Mouse (Mus musculus) heart, postnatal 0 days (tissue): ENCODE measurements around the gene Mcat. TPM values are rescaled to one million over a fixed set of nuclear protein-coding genes. Genes with fewer than 3 reads are reported as not detected.

ENCODE experiments used
- ATAC-seq: fragments of 200-750 bp; cut with Nextera tagmentation; 2 replicates; pipeline ENCODE4 v1.8.0; 2017; ENCODE audit warnings: low read depth, moderate number of reproducible peaks, moderate library complexity; ENCODE audit not compliant: insufficient read depth
- DNase-seq: peaks from one replicate; pipeline ENCODE4 v3.0.0-alpha.2; 2016; ENCODE audit warnings: low spot score
- H3K27ac ChIP-seq: fragments of 300-500 bp; sonication (generic); 2 replicates; pipeline ENCODE4 v1.5.1; 2014; ENCODE audit warnings: low read depth, mild to moderate bottlenecking
- H3K27me3 ChIP-seq: fragments of 300-500 bp; sonication (generic); 2 replicates; pipeline ENCODE4 v1.6.1; 2014; ENCODE audit warnings: low read length, mixed read lengths; ENCODE audit not compliant: control insufficient read depth, insufficient read depth
- H3K36me3 ChIP-seq: fragments of 300-500 bp; sonication (generic); replicated peaks from 2 replicates; pipeline ENCODE4 v1.6.1; 2014; ENCODE audit warnings: low read length, mixed read lengths; ENCODE audit not compliant: control insufficient read depth, insufficient read depth
- H3K4me1 ChIP-seq: fragments of 300-500 bp; sonication (generic); 2 replicates; pipeline ENCODE4 v1.6.1; 2014; ENCODE audit warnings: antibody characterized with exemption; ENCODE audit not compliant: control insufficient read depth, insufficient read depth
- H3K4me2 ChIP-seq: fragments of 300-500 bp; sonication (generic); 2 replicates; pipeline ENCODE4 v1.6.1; 2014; ENCODE audit warnings: low read depth, mild to moderate bottlenecking, low read length, moderate library complexity
- H3K4me3 ChIP-seq: fragments of 300-500 bp; sonication (generic); 2 replicates; pipeline ENCODE4 v1.5.1; 2014; ENCODE audit warnings: low read depth, low read length
- H3K9ac ChIP-seq: fragments of 300-500 bp; sonication (generic); replicated peaks from 2 replicates; pipeline ENCODE4 v1.6.1; 2014; ENCODE audit warnings: low read depth, low read length, mixed read lengths
- H3K9me3 ChIP-seq: fragments of 300-500 bp; sonication (generic); replicated peaks from 2 replicates; pipeline ENCODE4 v1.6.1; 2016; ENCODE audit warnings: low read length; ENCODE audit not compliant: control insufficient read depth
- CTCF ChIP-seq: IDR thresholded peaks from 2 replicates; pipeline ENCODE4 v1.5.1; 2016; ENCODE audit warnings: antibody characterized with exemption, control low read depth, low read depth
- EP300 ChIP-seq: IDR thresholded peaks from 2 replicates; pipeline ENCODE4 v1.6.1; 2016; ENCODE audit warnings: antibody characterized with exemption, low read depth
- WGBS: fragments of 180-500 bp; shearing (Covaris S2); extraction: QIAGEN DNeasy Blood & Tissue Kit; methylation state at CpG from one replicate; pipeline ENCODE4 v1.1.7; 2014; 5-methylcytosine and 5-hydroxymethylcytosine counted together
- polyA plus RNA-seq: library from polyadenylated mRNA; unstranded; fragments of >200 nt; fragmentation: Nextera tagmentation; extraction: Ambion mirVana; gene quantifications from 2 replicates; pipeline ENCODE4 v1.2.1, GENCODE M21; 2015
- total RNA-seq: library from RNA; depleted of rRNA; stranded (reverse); fragments of >200 nt; gene quantifications from 2 replicates; pipeline ENCODE4 v1.2.3, GENCODE M21; 2014; ENCODE audit warnings: low replicate concordance

Gene Mcat
- total and polyA plus RNA-seq, 2 experiments from 2014 or later: 36.9 to 66.6 TPM

GRCm38 (mm10) chr15:83602372-83603045, 38.9 kb upstream of the Mcat start:
- 62% methylated on average over 13 of the region's 13 CpGs for WGBS
- ATAC-seq (0 out of 2 replicates have a peak, but pooled peaks have one; percentile 25), DNase-seq (no peak)

GRCm38 (mm10) chr15:83601185-83601584, 37.6 kb upstream of the Mcat start:
- no peaks in the 10 kb centered on the region for H3K27me3 ChIP-seq
- no peaks in the 10 kb centered on the region for H3K9me3 ChIP-seq
- no peaks in the 10 kb centered on the region for H3K36me3 ChIP-seq
- H3K4me3 ChIP-seq: no peak overlapping the region
- WGBS: 57% methylated on average over 4 of the region's 4 CpGs
- ATAC-seq (no peak), DNase-seq (no peak)
- no peak overlapping the region for H3K4me2 ChIP-seq
- TF ChIP-seq EP300: no peak
- no peak for TF ChIP-seq CTCF
- no peak overlapping the region for H3K9ac ChIP-seq
- H3K27ac ChIP-seq: peak overlapping the region; percentile 50; the same call in 1 of the 2 replicates
- no peaks in the 10 kb centered on the region for H3K4me1 ChIP-seq

More at GRCm38 (mm10) chr15:83602372-83603045, 38.9 kb upstream of the Mcat start:
- Histone ChIP-seq H3K9me3 (no peaks in the 10 kb centered on the region), H3K27ac (peak overlapping the region; percentile 80; the same call in 1 of the 2 replicates), H3K36me3 (no peaks in the 10 kb centered on the region), H3K4me2 (no peak overlapping the region), H3K4me1 (0 out of 2 replicates have a peak, but pooled peaks cover 5% of the 10 kb centered on the region), H3K4me3 (no peak overlapping the region), H3K9ac (no peak overlapping the region), H3K27me3 (no peaks in the 10 kb centered on the region)
- TF ChIP-seq CTCF: no peak
- TF ChIP-seq EP300: no peak

GRCm38 (mm10) chr15:83596833-83597232, 33.2 kb upstream of the Mcat start:
- H3K4me2 ChIP-seq: no peak overlapping the region
- H3K9ac ChIP-seq: no peak overlapping the region
- H3K36me3 ChIP-seq: no peaks in the 10 kb centered on the region
- no peak overlapping the region for H3K27ac ChIP-seq
- ATAC-seq: no peak
- H3K4me1 ChIP-seq: 0 out of 2 replicates have a peak, but pooled peaks cover 4% of the 10 kb centered on the region
- H3K4me3 ChIP-seq: no peak overlapping the region
- no peaks in the 10 kb centered on the region for H3K9me3 ChIP-seq
- no peak for DNase-seq
- no peaks in the 10 kb centered on the region for H3K27me3 ChIP-seq
- TF ChIP-seq CTCF (no peak), EP300 (no peak)
- WGBS: 78% methylated on average over 4 of the region's 4 CpGs

- Histone ChIP-seq H3K9me3 (no peaks in the 10 kb centered on the region), H3K4me1 (0 out of 2 replicates have a peak, but pooled peaks cover 4% of the 10 kb centered on the region), H3K27ac (no peak overlapping the region), H3K36me3 (no peaks in the 10 kb centered on the region), H3K4me3 (peak overlapping the region; percentile 69), H3K9ac (peak overlapping the region; percentile 60; the same call in 1 of the 2 replicates), H3K27me3 (no peaks in the 10 kb centered on the region), H3K4me2 (peak overlapping the region; percentile 62)
- 39% methylated on average over 7 of the region's 7 CpGs for WGBS
- TF ChIP-seq EP300 (no peak), CTCF (no peak)
- ATAC-seq (no peak), DNase-seq (no peak)
Observed at GRCm38 (mm10) chr15:83595364-83595711, 31.8 kb upstream of the Mcat start.

- TF ChIP-seq CTCF: no peak
- no peak for TF ChIP-seq EP300
- Histone ChIP-seq H3K4me2 (peak within 1 kb of the TSS; percentile 62), H3K27ac (no peak within 1 kb of the TSS), H3K36me3 (no peaks in the 10 kb centered on the region), H3K4me3 (peak within 1 kb of the TSS; percentile 69), H3K27me3 (no peaks in the 10 kb centered on the region), H3K9me3 (no peaks in the 10 kb centered on the region), H3K4me1 (0 out of 2 replicates have a peak, but pooled peaks cover 4% of the 10 kb centered on the region), H3K9ac (peak within 1 kb of the TSS; percentile 60)
- ATAC-seq (peak; percentile 95), DNase-seq (peak; percentile 95)
- under 1% methylated on average over 68 of the region's 68 CpGs for WGBS
Observed at GRCm38 (mm10) chr15:83594513-83595363, 31.2 kb upstream of the Mcat start, which contains the start of gene Ttll12. Gene Ttll12, minus strand, starts transcription at chr15:83595157.
